Mouse (Mus musculus) forebrain, embryonic 11.5 days (tissue): ENCODE results near the gene Atf3. TPM values are rescaled to one million over a fixed set of nuclear protein-coding genes. Genes with fewer than 3 reads are reported as not detected.

Experiments used
- ATAC-seq: fragments of 200-750 bp; cut with Nextera tagmentation; replicated peaks from 2 replicates; pipeline ENCODE4 v1.8.0; 2017; ENCODE audit warnings: moderate TSS enrichment; ENCODE audit not compliant: low FRiP score
- DNase-seq: peaks from one replicate; pipeline ENCODE4 v3.0.0-alpha.2; 2017; ENCODE audit warnings: low spot score
- H3K27ac ChIP-seq: fragments of 300-500 bp; sonication (generic); 2 replicates; pipeline ENCODE4 v1.5.1; 2014; ENCODE audit warnings: low read depth, low read length
- H3K27me3 ChIP-seq: fragments of 300-500 bp; sonication (generic); 2 replicates; pipeline ENCODE4 v1.6.1; 2014; ENCODE audit warnings: mild to moderate bottlenecking, low read length, mixed read lengths; ENCODE audit not compliant: control insufficient read depth, insufficient read depth
- H3K36me3 ChIP-seq: fragments of 300-500 bp; sonication (generic); 2 replicates; pipeline ENCODE4 v1.6.1; 2014; ENCODE audit warnings: mild to moderate bottlenecking, low read length, moderate library complexity, mixed read lengths; ENCODE audit not compliant: control insufficient read depth, insufficient read depth
- H3K4me1 ChIP-seq: fragments of 300-500 bp; sonication (generic); replicated peaks from 2 replicates; pipeline ENCODE4 v1.6.1; 2014; ENCODE audit warnings: low read length, mixed read lengths; ENCODE audit not compliant: control insufficient read depth, insufficient read depth
- H3K4me2 ChIP-seq: fragments of 300-500 bp; sonication (generic); 2 replicates; pipeline ENCODE4 v1.6.1; 2014; ENCODE audit warnings: low read depth, mild to moderate bottlenecking, low read length, moderate library complexity, mixed read lengths; ENCODE audit not compliant: severe bottlenecking
- H3K4me3 ChIP-seq: fragments of 300-500 bp; sonication (generic); 2 replicates; pipeline ENCODE4 v1.5.1; 2014; ENCODE audit warnings: low read depth, low read length
- H3K9ac ChIP-seq: fragments of 300-500 bp; sonication (generic); 2 replicates; pipeline ENCODE4 v1.6.1; 2014; ENCODE audit warnings: low read length
- H3K9me3 ChIP-seq: fragments of 300-500 bp; sonication (generic); 2 replicates; pipeline ENCODE4 v1.6.1; 2016; ENCODE audit warnings: low read length, mixed read lengths; ENCODE audit not compliant: control insufficient read depth
- WGBS: fragments of 180-500 bp; shearing (Covaris S2); extraction: QIAGEN DNeasy Blood & Tissue Kit; methylation state at CpG from one replicate; pipeline ENCODE4 v1.1.7; 2014; 5-methylcytosine and 5-hydroxymethylcytosine counted together
- polyA plus RNA-seq: library from polyadenylated mRNA; unstranded; fragments of >200 nt; fragmentation: Nextera tagmentation; extraction: Ambion mirVana; gene quantifications from 2 replicates; pipeline ENCODE4 v1.2.1, GENCODE M21; 2014

The Atf3 gene
- polyA plus RNA-seq, 1 experiment from 2014 or later, result 2.4 TPM

GRCm38 (mm10) chr1:191241574-191241973 is 23.7 kb upstream of the Atf3 start:
- Histone ChIP-seq H3K9me3 (no peaks in the 10 kb centered on the region), H3K4me3 (no peak overlapping the region), H3K4me2 (no peak overlapping the region), H3K27me3 (no peaks in the 10 kb centered on the region), H3K9ac (no peak overlapping the region), H3K27ac (no peak overlapping the region), H3K4me1 (no peaks in the 10 kb centered on the region), H3K36me3 (no peaks in the 10 kb centered on the region)
- WGBS, result 88% methylated on average over 1 of the region's 1 CpGs
- ATAC-seq (no peak), DNase-seq (no peak)

GRCm38 (mm10) chr1:191239602-191240001 is 21.8 kb upstream of the Atf3 start:
- Histone ChIP-seq H3K4me2 (no peak overlapping the region), H3K27ac (no peak overlapping the region), H3K27me3 (no peaks in the 10 kb centered on the region), H3K4me1 (no peaks in the 10 kb centered on the region), H3K9me3 (no peaks in the 10 kb centered on the region), H3K9ac (no peak overlapping the region), H3K4me3 (no peak overlapping the region), H3K36me3 (no peaks in the 10 kb centered on the region)
- WGBS, result 86% methylated on average over 4 of the region's 4 CpGs
- ATAC-seq (no peak), DNase-seq (no peak)

- DNase-seq (no peak), ATAC-seq (no peak)
- Histone ChIP-seq H3K9me3 (no peaks in the 10 kb centered on the region), H3K36me3 (no peaks in the 10 kb centered on the region), H3K4me1 (no peaks in the 10 kb centered on the region), H3K27me3 (no peaks in the 10 kb centered on the region), H3K4me3 (no peak overlapping the region), H3K27ac (no peak overlapping the region), H3K4me2 (no peak overlapping the region), H3K9ac (no peak overlapping the region)
- 93% methylated on average over 6 of the region's 6 CpGs for WGBS
Measured at GRCm38 (mm10) chr1:191235788-191236542, 18.1 kb upstream of the Atf3 start.

- H3K4me3 ChIP-seq, result no peak overlapping the region
- ATAC-seq (no peak), DNase-seq (no peak)
- no peak overlapping the region for H3K4me2 ChIP-seq
- H3K9me3 ChIP-seq, result no peaks in the 10 kb centered on the region
- no peak overlapping the region for H3K27ac ChIP-seq
- H3K36me3 ChIP-seq, result no peaks in the 10 kb centered on the region
- 87% methylated on average over 4 of the region's 4 CpGs for WGBS
- no peak overlapping the region for H3K9ac ChIP-seq
- no peaks in the 10 kb centered on the region for H3K27me3 ChIP-seq
- no peaks in the 10 kb centered on the region for H3K4me1 ChIP-seq
Measured at GRCm38 (mm10) chr1:191234837-191235236, 17.0 kb upstream of the Atf3 start.

GRCm38 (mm10) chr1:191230355-191230931 is 12.6 kb upstream of the Atf3 start:
- 77% methylated on average over 6 of the region's 6 CpGs for WGBS
- no peak overlapping the region for H3K4me2 ChIP-seq
- ATAC-seq (no peak), DNase-seq (no peak)
- H3K36me3 ChIP-seq, result no peaks in the 10 kb centered on the region
- H3K9me3 ChIP-seq, result no peaks in the 10 kb centered on the region
- H3K4me1 ChIP-seq, result no peaks in the 10 kb centered on the region
- no peak overlapping the region for H3K27ac ChIP-seq
- no peak overlapping the region for H3K4me3 ChIP-seq
- no peaks in the 10 kb centered on the region for H3K27me3 ChIP-seq
- H3K9ac ChIP-seq, result no peak overlapping the region

- no peaks in the 10 kb centered on the region for H3K27me3 ChIP-seq
- 89% methylated on average over 2 of the region's 2 CpGs for WGBS
- DNase-seq, result no peak
- H3K9ac ChIP-seq, result no peak overlapping the region
- no peaks in the 10 kb centered on the region for H3K9me3 ChIP-seq
- H3K36me3 ChIP-seq, result no peaks in the 10 kb centered on the region
- H3K4me3 ChIP-seq, result no peak overlapping the region
- no peak overlapping the region for H3K27ac ChIP-seq
- no peak overlapping the region for H3K4me2 ChIP-seq
- ATAC-seq, result no peak
- peaks cover 9% of the 10 kb centered on the region; the same call in 1 of the 2 replicates for H3K4me1 ChIP-seq
Measured at GRCm38 (mm10) chr1:191226570-191226969, 8.7 kb upstream of the Atf3 start.

GRCm38 (mm10) chr1:191225771-191226170 is 7.9 kb upstream of the Atf3 start:
- no peak overlapping the region for H3K4me3 ChIP-seq
- peaks cover 9% of the 10 kb centered on the region; the same call in 1 of the 2 replicates for H3K4me1 ChIP-seq
- ATAC-seq (no peak), DNase-seq (no peak)
- no peaks in the 10 kb centered on the region for H3K36me3 ChIP-seq
- WGBS, result 89% methylated on average over 2 of the region's 2 CpGs
- H3K27me3 ChIP-seq, result no peaks in the 10 kb centered on the region
- no peaks in the 10 kb centered on the region for H3K9me3 ChIP-seq
- H3K27ac ChIP-seq, result no peak overlapping the region
- no peak overlapping the region for H3K4me2 ChIP-seq
- no peak overlapping the region for H3K9ac ChIP-seq

- no peak overlapping the region for H3K27ac ChIP-seq
- H3K9me3 ChIP-seq, result no peaks in the 10 kb centered on the region
- no peaks in the 10 kb centered on the region for H3K36me3 ChIP-seq
- H3K4me3 ChIP-seq, result peak overlapping the region; percentile 67
- ATAC-seq (no peak), DNase-seq (no peak)
- H3K27me3 ChIP-seq, result no peaks in the 10 kb centered on the region
- 57% methylated on average over 9 of the region's 9 CpGs for WGBS
- peak overlapping the region; percentile 69 for H3K9ac ChIP-seq
- peak overlapping the region; percentile 99 for H3K4me2 ChIP-seq
- peaks cover 9% of the 10 kb centered on the region; the same call in 1 of the 2 replicates for H3K4me1 ChIP-seq
Measured at GRCm38 (mm10) chr1:191224981-191225703, 7.3 kb upstream of the Atf3 start.
